Mouse (Mus musculus): ENCODE measurements at regions not wholly inside any gene's neighbourhood (a gene's known extent, or its start where the extent isn't known, plus 50 kb on each side); places are given as distances from the start of the nearest gene placed in this dataset.

- H3K36me3 ChIP-seq (ENCODE audit: control insufficient read depth, insufficient read depth, low read length): no peaks in the 10 kb centered on the region
- intact Hi-C loops (cut with DNase I): no loop called here
- DNase-seq: peak; percentile 30 to 64
- H3K4me1 ChIP-seq (ENCODE audit: control insufficient read depth, insufficient read depth, low read length): no peaks in the 10 kb centered on the region
- H3K27ac ChIP-seq: no peak overlapping the region
- H3K9ac ChIP-seq (ENCODE audit: low read depth, low read length): no peak overlapping the region
- WGBS: under 1% methylated on average over 17 of the region's 17 CpGs
- no peaks in the 10 kb centered on the region for H3K79me2 ChIP-seq (replicated peaks; ENCODE audit: control insufficient read depth, insufficient read depth, low read length)
- no peak overlapping the region for H3K4me3 ChIP-seq
- no peaks in the 10 kb centered on the region for H3K27me3 ChIP-seq (ENCODE audit: control insufficient read depth, insufficient read depth, low read length)
- TF ChIP-seq POLR2A (IDR thresholded peaks at IDR 0.05; ENCODE audit: insufficient read depth, low read depth, low read length) (no peak), CTCF (IDR thresholded peaks at IDR 0.05) (peak; percentile 80), EP300 (IDR thresholded peaks at IDR 0.05; ENCODE audit: insufficient read depth, low read depth, low read length) (no peak)
Observed at GRCm38 (mm10) chr8:95951794-95952193, 63.4 kb upstream of the Got2 start.
